ENCODE assay signal across 8 mouse cellular contexts in the genomic region with DNA sequence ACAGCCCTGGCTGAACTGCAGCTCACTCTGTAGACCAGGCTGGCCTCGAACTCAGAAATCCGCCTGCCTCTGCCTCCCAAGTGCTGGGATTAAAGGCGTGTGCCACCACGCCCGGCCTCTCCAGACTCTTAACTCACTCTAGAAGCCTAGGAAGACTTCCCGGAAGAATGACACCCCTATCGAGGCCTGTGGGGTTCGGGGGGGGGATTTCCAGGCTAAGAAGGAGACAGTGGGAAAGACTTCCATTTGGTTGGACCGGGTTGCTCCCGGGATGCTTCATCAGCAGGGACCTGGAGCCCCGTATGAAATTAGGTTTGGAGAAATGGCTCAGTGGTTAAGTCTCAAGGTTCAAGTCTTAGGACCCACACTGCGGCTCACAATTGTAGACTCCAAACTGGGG. TPM values are rescaled to one million over a fixed set of nuclear protein-coding genes. Genes with fewer than 3 reads are reported as not detected.
A peak's percentile ranks its signal among the peaks of the same experiment; 100 is the strongest.
DNase-seq lines count a peak whose midpoint lies in the region; ATAC-seq lines count a peak whose summit lies in the region.
"Had no signal": no experiment of that assay in that cellular context is flagged by ENCODE, and none has a peak within 500 bp of the region (broad histone marks: within the 10 kb centered on the region; RNA-seq: fewer than 3 reads in every experiment).

No protein-coding gene starts in this region.

- no peaks in the 10 kb centered on the region for H3K36me3 ChIP-seq in lung, embryonic 16.5 days (ENCODE audit: control insufficient read depth, insufficient read depth, low read length)
- no peaks in the 10 kb centered on the region for H3K36me3 ChIP-seq in forebrain, embryonic 15.5 days
- H3K36me3 ChIP-seq in liver, embryonic 13.5 days: 0 out of 2 replicates have a peak, but pooled peaks cover 2% of the 10 kb centered on the region
- no peaks in the 10 kb centered on the region for H3K36me3 ChIP-seq in stomach, embryonic 16.5 days (ENCODE audit: control insufficient read depth, insufficient read depth, low read length)

- H3K27ac ChIP-seq in lung, embryonic 16.5 days (ENCODE audit: low read length): peak overlapping the region; percentile 64; the same call in 1 of the 2 replicates
- H3K27ac ChIP-seq in forebrain, embryonic 15.5 days (replicated peaks): peak overlapping the region; percentile 71
- peak overlapping the region; percentile 55; the same call in 1 of the 2 replicates for H3K27ac ChIP-seq in liver, embryonic 13.5 days
- H3K27ac ChIP-seq in stomach, embryonic 16.5 days (ENCODE audit: low read length): peak overlapping the region; percentile 73; the same call in 1 of the 2 replicates

- H3K27me3 ChIP-seq in lung, embryonic 16.5 days (ENCODE audit: control insufficient read depth, insufficient read depth, low read depth, low read length): no peaks in the 10 kb centered on the region
- no peaks in the 10 kb centered on the region for H3K27me3 ChIP-seq in forebrain, embryonic 15.5 days
- no peaks in the 10 kb centered on the region for H3K27me3 ChIP-seq in liver, embryonic 13.5 days
- H3K27me3 ChIP-seq in stomach, embryonic 16.5 days (ENCODE audit: control insufficient read depth, insufficient read depth, low read length): no peaks in the 10 kb centered on the region

- no peak for DNase-seq in lung, adult 18-20 months
- no peak for DNase-seq in liver, embryonic 13.5 days
- DNase-seq in cerebellum, adult 18-20 months: no peak
- DNase-seq in left cerebral cortex, postnatal 10 days (ENCODE audit: extremely low spot score in 1 of 2, low spot score in 2 of 2): no peak

- peak overlapping the region; percentile 84 for H3K4me3 ChIP-seq in lung, embryonic 16.5 days (ENCODE audit: low read length)
- H3K4me3 ChIP-seq in forebrain, embryonic 15.5 days: peak overlapping the region; percentile 77
- peak overlapping the region; percentile 82; the same call in 1 of the 2 replicates for H3K4me3 ChIP-seq in liver, embryonic 13.5 days (replicated peaks)
- peak overlapping the region; percentile 85 for H3K4me3 ChIP-seq in stomach, embryonic 16.5 days (replicated peaks; ENCODE audit: low read length)

- no peaks in the 10 kb centered on the region for H3K9me3 ChIP-seq in lung, embryonic 16.5 days (ENCODE audit: control insufficient read depth, low read length)
- H3K9me3 ChIP-seq in forebrain, embryonic 15.5 days: no peaks in the 10 kb centered on the region
- no peaks in the 10 kb centered on the region for H3K9me3 ChIP-seq in liver, embryonic 13.5 days (replicated peaks)
- no peaks in the 10 kb centered on the region for H3K9me3 ChIP-seq in stomach, embryonic 16.5 days (replicated peaks; ENCODE audit: control insufficient read depth, low read length)

- no peak for ATAC-seq in lung, embryonic 16.5 days (ENCODE audit: low read depth)
- ATAC-seq in forebrain, embryonic 15.5 days (replicated peaks): no peak
- ATAC-seq in liver, embryonic 13.5 days (ENCODE audit: low read depth): no peak
- ATAC-seq in stomach, embryonic 16.5 days (ENCODE audit: insufficient read depth, low FRiP score): no peak

- 79% methylated on average over 12 of the region's 12 CpGs for WGBS in lung, embryonic 16.5 days
- WGBS in forebrain, embryonic 15.5 days: 86% methylated on average over 12 of the region's 12 CpGs
- WGBS in liver, embryonic 13.5 days (ENCODE audit: insufficient replicate concordance): 75% methylated on average over 12 of the region's 12 CpGs
- 85% methylated on average over 12 of the region's 12 CpGs for WGBS in stomach, embryonic 16.5 days

- H3K9ac ChIP-seq in lung, embryonic 16.5 days (ENCODE audit: low read length): peak overlapping the region; percentile 63
- H3K9ac ChIP-seq in forebrain, embryonic 15.5 days (replicated peaks): peak overlapping the region; percentile 56; the same call in 1 of the 2 replicates
- H3K9ac ChIP-seq in liver, embryonic 13.5 days: 0 out of 2 replicates have a peak overlapping the region, but pooled peaks have one; percentile 52
- H3K9ac ChIP-seq in stomach, embryonic 16.5 days (ENCODE audit: low read length): peak overlapping the region; percentile 72

- peak overlapping the region; percentile 63 for H3K4me2 ChIP-seq in lung, embryonic 16.5 days (ENCODE audit: low read depth, low read length)
- H3K4me2 ChIP-seq in forebrain, embryonic 15.5 days (replicated peaks): peak overlapping the region; percentile 84
- peak overlapping the region; percentile 98 for H3K4me2 ChIP-seq in liver, embryonic 13.5 days
- H3K4me2 ChIP-seq in stomach, embryonic 16.5 days (ENCODE audit: low read depth, low read length): peak overlapping the region; percentile 93

- intact Hi-C loops in left cerebral cortex, postnatal 10 days (cut with DNase I): no loop called here

- peaks cover 21% of the 10 kb centered on the region for H3K4me1 ChIP-seq in lung, embryonic 16.5 days (replicated peaks; ENCODE audit: control insufficient read depth, insufficient read depth, low read length)
- H3K4me1 ChIP-seq in forebrain, embryonic 15.5 days: peaks cover 15% of the 10 kb centered on the region
- H3K4me1 ChIP-seq in liver, embryonic 13.5 days (replicated peaks): peaks cover 46% of the 10 kb centered on the region
- H3K4me1 ChIP-seq in stomach, embryonic 16.5 days (ENCODE audit: control insufficient read depth, insufficient read depth, low read length): peaks cover 18% of the 10 kb centered on the region

RNA-seq across cellular contexts. Expression of gene Fpgs, which starts 9.3 kb away (rescaled TPM):
- 22.0 and 25.5 TPM in 2 replicates for polyA plus RNA-seq in lung, embryonic 16.5 days (2015; fragmentation: Nextera tagmentation; extraction: Ambion mirVana)
- polyA plus RNA-seq in forebrain, embryonic 15.5 days (2015; fragmentation: Nextera tagmentation; extraction: Ambion mirVana): 19.9 and 21.2 TPM in 2 replicates
- polyA plus RNA-seq in liver, embryonic 13.5 days (2015; fragmentation: Nextera tagmentation; extraction: Ambion mirVana): 31.1 and 32.9 TPM in 2 replicates
- polyA plus RNA-seq in stomach, embryonic 16.5 days (2015; fragmentation: Nextera tagmentation; extraction: Ambion mirVana): 28.3 and 30.6 TPM in 2 replicates
- 10 to 100 TPM; 11.4 to 14.4 TPM for total RNA-seq in left cerebral cortex, postnatal 10 days (2021)

RNA-seq across cellular contexts. Expression of gene Cdk9, which starts 18.2 kb away (rescaled TPM):
- polyA plus RNA-seq in lung, embryonic 16.5 days (2015; fragmentation: Nextera tagmentation; extraction: Ambion mirVana): 77.2 and 85.1 TPM in 2 replicates
- polyA plus RNA-seq in forebrain, embryonic 15.5 days (2015; fragmentation: Nextera tagmentation; extraction: Ambion mirVana): 88.0 and 98.2 TPM in 2 replicates
- 60.4 TPM in 2 replicates for polyA plus RNA-seq in liver, embryonic 13.5 days (2015; fragmentation: Nextera tagmentation; extraction: Ambion mirVana)
- 71.9 and 82.7 TPM in 2 replicates for polyA plus RNA-seq in stomach, embryonic 16.5 days (2015; fragmentation: Nextera tagmentation; extraction: Ambion mirVana)
- 10 to 100 TPM; 89.3 to 92.5 TPM for total RNA-seq in left cerebral cortex, postnatal 10 days (2021)

RNA-seq across cellular contexts. Expression of gene Sh2d3c, which starts 26.2 kb away (rescaled TPM):
- 43.2 and 46.2 TPM in 2 replicates for polyA plus RNA-seq in lung, embryonic 16.5 days (2015; fragmentation: Nextera tagmentation; extraction: Ambion mirVana)
- polyA plus RNA-seq in forebrain, embryonic 15.5 days (2015; fragmentation: Nextera tagmentation; extraction: Ambion mirVana): 39.5 and 39.7 TPM in 2 replicates
- polyA plus RNA-seq in liver, embryonic 13.5 days (2015; fragmentation: Nextera tagmentation; extraction: Ambion mirVana): 5.4 and 5.6 TPM in 2 replicates
- 26.8 and 27.4 TPM in 2 replicates for polyA plus RNA-seq in stomach, embryonic 16.5 days (2015; fragmentation: Nextera tagmentation; extraction: Ambion mirVana)
- total RNA-seq in left cerebral cortex, postnatal 10 days (2021): 10 to 100 TPM; 33.0 to 37.3 TPM

RNA-seq across cellular contexts. Expression of gene 6330409D20Rik, which starts 46.1 kb away (rescaled TPM):
- 0.34 and 0.43 TPM in 2 replicates for polyA plus RNA-seq in lung, embryonic 16.5 days (2015; fragmentation: Nextera tagmentation; extraction: Ambion mirVana)
- polyA plus RNA-seq in forebrain, embryonic 15.5 days (2015; fragmentation: Nextera tagmentation; extraction: Ambion mirVana): 2.4 and 2.7 TPM in 2 replicates
- 0.15 TPM in 1 of 2 replicates, not detected in the other for polyA plus RNA-seq in liver, embryonic 13.5 days (2015; fragmentation: Nextera tagmentation; extraction: Ambion mirVana)
- polyA plus RNA-seq in stomach, embryonic 16.5 days (2015; fragmentation: Nextera tagmentation; extraction: Ambion mirVana): 0.20 and 0.28 TPM in 2 replicates
- total RNA-seq in left cerebral cortex, postnatal 10 days (2021): 1 to 10 TPM; 2.3 to 2.9 TPM

RNA-seq across cellular contexts. Expression of gene Eng, which starts 48.3 kb away (rescaled TPM):
- 108 and 120 TPM in 2 replicates for polyA plus RNA-seq in lung, embryonic 16.5 days (2015; fragmentation: Nextera tagmentation; extraction: Ambion mirVana)
- 23.4 and 25.1 TPM in 2 replicates for polyA plus RNA-seq in forebrain, embryonic 15.5 days (2015; fragmentation: Nextera tagmentation; extraction: Ambion mirVana)
- polyA plus RNA-seq in liver, embryonic 13.5 days (2015; fragmentation: Nextera tagmentation; extraction: Ambion mirVana): 20.6 and 23.4 TPM in 2 replicates
- 63.6 and 64.5 TPM in 2 replicates for polyA plus RNA-seq in stomach, embryonic 16.5 days (2015; fragmentation: Nextera tagmentation; extraction: Ambion mirVana)
- 10 to 100 TPM; 24.9 to 25.2 TPM for total RNA-seq in left cerebral cortex, postnatal 10 days (2021)
- polyA plus RNA-seq: inflammation-experienced regulatory T-cells, adult 6 months had no signal
